Mouse (Mus musculus) heart, adult 2 months (tissue): Measurements from ENCODE around the gene Xiap. TPM values are rescaled to one million over a fixed set of nuclear protein-coding genes. Genes with fewer than 3 reads are reported as not detected.
"Not testable (repeated sequence)": the region's sequence is repeated elsewhere in the genome, so short reads cannot be mapped to it uniquely, and the experiment has no call there.

Source experiments
- DNase-seq, 2 experiments: peaks; one replicate each; pipeline ENCODE4 v3.0.0; 2021
- H3K27ac ChIP-seq: fragments of 200-600 bp; 2 replicates; pipeline ENCODE4 v1.8.1; 2022
- H3K27me3 ChIP-seq: fragments of 200-500 bp; 2 replicates; pipeline ENCODE4 v1.6.1; 2012; ENCODE audit warnings: mild to moderate bottlenecking, low read length, inconsistent platforms, mixed read lengths; ENCODE audit not compliant: control insufficient read depth, insufficient read depth
- H3K36me3 ChIP-seq: fragments of 200-500 bp; 2 replicates; pipeline ENCODE4 v1.6.1; 2012; ENCODE audit warnings: low read length, inconsistent platforms; ENCODE audit not compliant: control insufficient read depth, insufficient read depth
- H3K4me1 ChIP-seq: fragments of 200-500 bp; 2 replicates; pipeline ENCODE4 v1.6.1; 2011; ENCODE audit warnings: low read length; ENCODE audit not compliant: control insufficient read depth, insufficient read depth
- H3K4me3 ChIP-seq: fragments of 200-600 bp; 2 replicates; pipeline ENCODE4 v1.8.1; 2022
- H3K79me2 ChIP-seq: fragments of 200-500 bp; replicated peaks from 2 replicates; pipeline ENCODE4 v1.6.1; 2012; ENCODE audit warnings: mild to moderate bottlenecking, inconsistent platforms, low read length, moderate library complexity, mixed read lengths; ENCODE audit not compliant: control insufficient read depth, insufficient read depth
- H3K9ac ChIP-seq: fragments of 200-500 bp; 2 replicates; pipeline ENCODE4 v1.6.1; 2012; ENCODE audit warnings: low read depth, mild to moderate bottlenecking, control low read depth, inconsistent platforms, low read length, mixed read lengths
- CTCF ChIP-seq: fragments of 200-600 bp; IDR thresholded peaks from 2 replicates; pipeline ENCODE4 v1.8.1; 2022; ENCODE audit warnings: antibody characterized with exemption, mild to moderate bottlenecking, moderate library complexity
- EP300 ChIP-seq: fragments of 200-500 bp; IDR thresholded peaks from 2 replicates; pipeline ENCODE4 v1.6.1; 2011; ENCODE audit warnings: low read depth, low read length, control low read depth; ENCODE audit not compliant: insufficient read depth
- POLR2A ChIP-seq: fragments of 200-500 bp; IDR thresholded peaks from 2 replicates; pipeline ENCODE4 v1.6.1; 2011; ENCODE audit warnings: mild to moderate bottlenecking, low read depth, low read length, control low read depth; ENCODE audit not compliant: insufficient read depth
- WGBS: fragments of 180-500 bp; shearing (Covaris S2); methylation state at CpG from one replicate; pipeline ENCODE4 v1.1.7; 2018; 5-methylcytosine and 5-hydroxymethylcytosine counted together
- intact Hi-C: fragments of 180-260 bp; cut with DNase I; formaldehyde crosslinking; loops from one replicate; pipeline ENCODE4 v1.15.1; 2025
- long read RNA-seq: library from polyadenylated mRNA; stranded (forward); transcript quantifications from one replicate; pipeline ENCODE4 v2.0.0, GENCODE M21; 2021
- polyA plus RNA-seq: library from polyadenylated mRNA; depleted of rRNA; stranded (reverse); fragments of >200 nt; gene quantifications from 2 replicates; pipeline ENCODE4 v1.2.3, GENCODE M21; 2012; rRNA removed
- total RNA-seq, 2 experiments: library from RNA; stranded (reverse); gene quantifications; 2 replicates each; pipeline ENCODE4 v1.2.3; 2021

Xiap gene
- total RNA-seq (10 to 100 TPM; 25.8 to 29.3 TPM), polyA plus RNA-seq (6.3 and 14.8 TPM in 2 replicates)
- long read RNA-seq, partial matches to known transcripts: 0 of 3 reads
- long read RNA-seq, other reads (novel, unspliced or antisense): 3 of 3 reads

- Histone ChIP-seq H3K27ac (peak within 1 kb of the TSS; percentile 56), H3K4me1 (no peaks in the 10 kb centered on the region; the same call in none of the 2 replicates), H3K9ac (no peak within 1 kb of the TSS), H3K27me3 (no peaks in the 10 kb centered on the region), H3K4me3 (peak within 1 kb of the TSS; percentile 7; the same call in 1 of the 2 replicates), H3K36me3 (no peaks in the 10 kb centered on the region), H3K79me2 (no peaks in the 10 kb centered on the region)
- no peak for DNase-seq
- 48% methylated on average over 5 of the region's 5 CpGs for WGBS
- intact Hi-C loops: no loop called here
- TF ChIP-seq CTCF (no peak), EP300 (no peak), POLR2A (no peak)
These were observed at the start of gene Xiap for GRCm38 (mm10) chrX:42059282-42060068. TSS of gene Xiap (plus strand) at chrX:42059679.

DNA sequence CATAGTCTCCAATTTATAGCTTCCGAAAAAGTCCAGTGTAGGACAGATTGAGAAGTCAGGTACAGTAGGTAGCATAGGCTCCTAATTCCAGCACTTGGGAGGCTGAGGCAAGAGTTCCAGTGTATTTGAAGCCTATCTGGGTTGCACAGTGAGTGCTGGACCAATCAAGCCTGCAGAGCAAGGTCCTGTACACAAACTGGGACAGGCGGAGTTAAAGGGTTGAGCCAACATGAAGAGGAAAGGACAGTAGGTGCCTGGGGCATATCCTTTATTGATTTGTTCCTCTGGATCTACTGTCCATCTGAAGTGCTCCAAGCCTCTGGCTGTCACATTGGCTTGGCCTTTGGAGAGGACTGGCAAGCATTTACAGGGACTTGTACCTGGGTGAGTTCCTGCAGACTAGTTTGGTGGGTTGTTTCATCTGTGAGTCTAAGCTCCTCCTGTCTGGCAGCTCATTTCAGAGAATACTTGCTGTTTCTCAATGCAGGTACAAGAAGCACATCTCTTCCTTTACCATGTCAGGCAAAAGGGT, 46.7 kb upstream of the Xiap start:
- H3K27me3 ChIP-seq: no peaks in the 10 kb centered on the region
- H3K36me3 ChIP-seq: no peaks in the 10 kb centered on the region
- no peak overlapping the region for H3K27ac ChIP-seq
- H3K79me2 ChIP-seq: no peaks in the 10 kb centered on the region
- no peak for TF ChIP-seq CTCF
- no peak for TF ChIP-seq POLR2A
- TF ChIP-seq EP300: no peak
- H3K4me3 ChIP-seq: no peak overlapping the region
- 97% methylated on average over 2 of the region's 2 CpGs for WGBS
- H3K9ac ChIP-seq: no peak overlapping the region
- no peak for DNase-seq
- intact Hi-C loops: no loop called here
- no peaks in the 10 kb centered on the region for H3K4me1 ChIP-seq

GRCm38 (mm10) chrX:42013776-42014175, 45.7 kb upstream of the Xiap start:
- Histone ChIP-seq H3K4me1 (no peaks in the 10 kb centered on the region), H3K27ac (no peak overlapping the region), H3K36me3 (no peaks in the 10 kb centered on the region), H3K27me3 (no peaks in the 10 kb centered on the region), H3K4me3 (no peak overlapping the region), H3K9ac (no peak overlapping the region), H3K79me2 (no peaks in the 10 kb centered on the region)
- intact Hi-C loops: no loop called here
- 40% methylated on average over 3 of the region's 3 CpGs for WGBS
- DNase-seq: no peak
- TF ChIP-seq CTCF: no peak
- TF ChIP-seq POLR2A: no peak
- TF ChIP-seq EP300: no peak

DNA sequence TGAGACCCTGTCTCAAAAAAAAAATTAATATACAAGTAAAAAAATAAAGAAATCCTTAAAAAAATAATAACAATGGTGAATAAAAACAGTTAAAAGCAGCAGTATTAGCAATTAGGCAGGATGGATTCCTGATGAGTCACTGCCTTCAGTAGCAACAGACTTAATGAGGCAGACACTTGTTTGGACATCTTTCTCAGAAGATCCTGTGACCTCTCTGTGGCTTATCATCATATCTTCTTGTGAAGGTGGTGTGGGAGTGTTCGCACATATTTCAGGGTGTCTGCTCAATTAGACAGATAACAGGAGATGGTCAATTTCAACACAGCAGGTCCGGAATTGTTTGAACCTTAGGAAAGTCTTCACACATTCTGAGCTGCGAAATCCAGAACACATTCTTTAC, 45.0 kb upstream of the Xiap start:
- Histone ChIP-seq H3K27ac (no peak overlapping the region), H3K27me3 (no peaks in the 10 kb centered on the region), H3K4me1 (no peaks in the 10 kb centered on the region), H3K79me2 (no peaks in the 10 kb centered on the region), H3K36me3 (no peaks in the 10 kb centered on the region), H3K4me3 (no peak overlapping the region), H3K9ac (no peak overlapping the region)
- TF ChIP-seq POLR2A (no peak), CTCF (no peak), EP300 (no peak)
- no peak for DNase-seq
- intact Hi-C loops: no loop called here
- WGBS: 68% methylated on average over 3 of the region's 3 CpGs

- 38% methylated on average over 1 of the region's 1 CpGs for WGBS
- TF ChIP-seq POLR2A (no peak), EP300 (no peak), CTCF (peak; percentile 29)
- Histone ChIP-seq H3K27me3 (no peaks in the 10 kb centered on the region), H3K9ac (no peak overlapping the region), H3K4me1 (no peaks in the 10 kb centered on the region), H3K79me2 (no peaks in the 10 kb centered on the region), H3K4me3 (no peak overlapping the region), H3K27ac (no peak overlapping the region), H3K36me3 (no peaks in the 10 kb centered on the region)
- intact Hi-C loops: no loop called here
- no peak for DNase-seq
These were observed 41.4 kb upstream of the Xiap start for GRCm38 (mm10) chrX:42018030-42018429.

- no peak for DNase-seq
- no peaks in the 10 kb centered on the region for H3K79me2 ChIP-seq
- intact Hi-C loops: no loop called here
- no peak overlapping the region for H3K9ac ChIP-seq
- H3K4me3 ChIP-seq: no peak overlapping the region
- no peaks in the 10 kb centered on the region for H3K27me3 ChIP-seq
- no peaks in the 10 kb centered on the region for H3K4me1 ChIP-seq
- TF ChIP-seq POLR2A: no peak
- TF ChIP-seq CTCF: no peak
- no peak for TF ChIP-seq EP300
- H3K27ac ChIP-seq: no peak overlapping the region
- WGBS: 63% methylated on average over 2 of the region's 2 CpGs
- H3K36me3 ChIP-seq: no peaks in the 10 kb centered on the region
These were observed 40.0 kb upstream of the Xiap start for GRCm38 (mm10) chrX:42019441-42019840.

GRCm38 (mm10) chrX:42025802-42026440, 33.6 kb upstream of the Xiap start:
- H3K4me3 ChIP-seq, H3K36me3 ChIP-seq, H3K27me3 ChIP-seq, intact Hi-C loops, H3K79me2 ChIP-seq, H3K27ac ChIP-seq, H3K4me1 ChIP-seq, DNase-seq, H3K9ac ChIP-seq: not testable (repeated sequence)
- 93% methylated on average over 2 of the region's 3 CpGs for WGBS

GRCm38 (mm10) chrX:42026981-42027380, 32.5 kb upstream of the Xiap start:
- H3K4me1 ChIP-seq, H3K4me3 ChIP-seq, intact Hi-C loops, H3K27ac ChIP-seq, H3K9ac ChIP-seq, H3K79me2 ChIP-seq, H3K27me3 ChIP-seq, H3K36me3 ChIP-seq: not testable (repeated sequence)
- 55% methylated on average over 2 of the region's 2 CpGs for WGBS
- peak in 1 of 2 experiments; percentile 14 for DNase-seq
